Mouse (Mus musculus) layer of hippocampus, adult 11-12 months (tissue): ENCODE measurements around the gene Mndal.
A peak's percentile ranks its signal among the peaks of the same experiment; 100 is the strongest.
"Not testable (repeated sequence)": the region's sequence is repeated elsewhere in the genome, so short reads cannot be mapped to it uniquely, and the experiment has no call there.

ENCODE experiments used
- DNase-seq: peaks from one replicate; pipeline ENCODE4 v3.0.0; 2022; ENCODE audit warnings: low spot score

Mndal gene

GRCm38 (mm10) chr1:173941924-173942779, at the start of gene Mndal, which contains the start of gene Ifi203:
Gene Mndal, minus strand, starts transcription at chr1:173942491.
Gene Ifi203, minus strand, starts transcription at chr1:173942672.
- not testable (repeated sequence) for DNase-seq

GRCm38 (mm10) chr1:173982694-173983305, 40.5 kb upstream of the Mndal start, which contains the start of gene Ifi202b:
Gene Ifi202b, minus strand, starts transcription at chr1:173982744.
- DNase-seq = not testable (repeated sequence)

GRCm38 (mm10) chr1:173981038-173981437, 38.7 kb upstream of the Mndal start:
- not testable (repeated sequence) for DNase-seq

DNA sequence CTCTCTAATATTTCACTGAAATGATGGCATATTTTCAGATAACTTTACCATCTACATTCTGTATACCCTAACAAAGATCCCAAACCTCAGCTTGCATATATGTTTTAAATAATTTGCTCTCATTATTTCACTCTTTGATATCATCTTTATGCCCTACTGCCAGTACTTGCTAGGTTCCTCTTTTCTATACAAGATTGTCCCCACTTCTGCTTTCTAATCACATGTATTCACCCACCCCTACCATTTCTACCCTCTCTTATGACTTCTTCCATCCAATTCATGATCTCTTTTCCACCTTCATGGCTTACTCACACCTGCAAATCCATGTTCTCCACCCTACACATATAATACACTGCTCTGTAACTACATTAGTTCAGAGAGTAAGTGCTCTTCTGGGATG, 35.3 kb upstream of the Mndal start:
- DNase-seq = no peak

- DNase-seq = no peak
Observed at GRCm38 (mm10) chr1:173973111-173973510, 30.8 kb upstream of the Mndal start.

- not testable (repeated sequence) for DNase-seq
Observed at GRCm38 (mm10) chr1:173961491-173961890, 19.2 kb upstream of the Mndal start.

DNA sequence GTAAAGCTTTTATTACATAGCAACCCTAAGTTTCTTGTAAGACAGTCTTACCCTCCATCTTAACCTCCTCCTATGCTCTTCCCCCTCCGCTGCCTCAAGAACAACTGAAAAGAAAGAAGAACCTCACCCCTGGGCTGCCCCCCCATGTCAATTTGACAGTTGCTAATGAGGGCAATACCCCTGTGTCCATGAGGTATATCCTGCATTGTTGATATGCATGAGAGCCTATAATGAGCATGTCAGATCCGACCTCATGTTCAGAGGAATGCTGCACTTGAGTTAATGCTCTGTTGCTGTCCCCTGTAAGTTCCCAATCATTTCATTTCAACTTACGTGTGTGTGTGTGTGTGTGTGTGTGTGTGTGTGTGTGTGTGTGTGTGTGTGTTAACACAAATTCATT, 17.7 kb upstream of the Mndal start:
- not testable (repeated sequence) for DNase-seq

DNA sequence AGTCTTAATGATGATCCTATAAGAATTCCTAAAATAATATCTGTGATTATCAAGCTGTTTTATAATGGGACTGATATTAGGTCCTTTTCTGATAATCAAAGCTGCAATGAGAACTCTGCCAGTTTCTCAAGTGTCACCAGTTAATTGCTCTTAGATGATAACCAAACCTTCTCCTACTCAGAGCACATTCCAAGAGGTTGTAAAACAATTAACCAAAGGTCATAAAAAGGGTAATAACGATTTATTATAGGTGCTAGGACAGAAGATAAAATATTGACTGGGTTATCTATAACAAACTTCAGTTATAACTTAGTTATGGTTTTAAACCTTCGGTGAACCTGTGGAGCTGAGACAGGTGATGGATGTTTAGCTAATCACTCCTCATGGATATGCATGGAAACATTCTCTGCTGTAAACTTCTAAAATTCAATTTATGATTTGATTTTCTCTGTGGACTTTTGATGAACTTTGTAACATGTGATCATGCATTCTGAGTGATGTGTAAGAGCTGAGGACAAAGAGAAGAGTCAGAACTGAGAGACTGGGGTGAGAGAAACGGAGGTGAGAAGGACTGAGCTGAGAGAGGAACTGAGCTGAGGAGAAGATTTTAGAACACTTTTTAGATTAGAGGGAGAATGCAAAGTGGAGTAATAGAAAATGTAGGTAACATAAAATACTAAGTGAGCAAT, 13.7 kb upstream of the Mndal start:
- DNase-seq = not testable (repeated sequence)

GRCm38 (mm10) chr1:173955071-173955796, 12.9 kb upstream of the Mndal start:
- DNase-seq = no peak

DNA sequence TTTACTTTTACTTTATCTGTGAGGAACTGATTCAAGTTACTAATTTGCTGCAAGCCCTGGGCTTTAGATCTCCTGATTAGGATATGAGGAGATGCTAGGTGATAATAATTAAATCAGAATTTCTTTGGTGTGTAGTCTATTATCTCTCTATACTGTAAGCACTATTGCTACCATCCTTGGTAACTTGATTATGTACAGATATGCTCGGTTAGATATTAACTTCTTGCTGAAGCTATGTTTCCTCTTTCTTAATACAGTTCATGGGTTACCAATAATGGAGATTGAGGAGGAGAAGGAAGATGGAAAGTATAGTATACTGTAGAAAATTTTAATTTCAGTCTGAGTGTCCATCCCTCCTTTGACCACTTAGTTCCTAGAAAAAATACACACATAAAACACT, 11.3 kb upstream of the Mndal start:
- no peak for DNase-seq

GRCm38 (mm10) chr1:173949044-173949443, 6.8 kb upstream of the Mndal start:
- not testable (repeated sequence) for DNase-seq

- DNase-seq = peak; percentile 41
Observed at GRCm38 (mm10) chr1:173942780-173943066, 432 bp upstream of the Mndal start.

DNA sequence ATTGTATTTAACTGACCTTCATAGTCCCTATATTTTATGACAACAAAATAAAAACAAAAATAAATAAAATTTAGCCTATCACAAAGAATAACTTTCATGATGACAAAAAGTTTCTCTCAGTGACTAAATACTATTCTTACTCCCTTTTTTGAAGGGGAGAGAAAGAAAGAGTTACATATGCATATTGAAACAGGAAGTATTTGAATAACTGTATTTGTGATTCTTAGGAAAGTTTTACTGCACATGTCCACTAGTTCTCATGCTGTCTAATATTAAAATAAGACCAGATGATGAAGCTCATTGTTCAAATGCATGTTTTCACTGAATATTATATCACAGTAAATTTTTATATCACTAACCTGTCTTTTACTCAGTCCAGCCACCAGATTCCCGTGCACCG, 769 bp downstream of the Mndal start:
- not testable (repeated sequence) for DNase-seq

- not testable (repeated sequence) for DNase-seq
Observed at GRCm38 (mm10) chr1:173919279-173919678, 23.0 kb downstream of the Mndal start.

- no peak for DNase-seq
Observed at GRCm38 (mm10) chr1:173914559-173914958, 27.7 kb downstream of the Mndal start.

DNA sequence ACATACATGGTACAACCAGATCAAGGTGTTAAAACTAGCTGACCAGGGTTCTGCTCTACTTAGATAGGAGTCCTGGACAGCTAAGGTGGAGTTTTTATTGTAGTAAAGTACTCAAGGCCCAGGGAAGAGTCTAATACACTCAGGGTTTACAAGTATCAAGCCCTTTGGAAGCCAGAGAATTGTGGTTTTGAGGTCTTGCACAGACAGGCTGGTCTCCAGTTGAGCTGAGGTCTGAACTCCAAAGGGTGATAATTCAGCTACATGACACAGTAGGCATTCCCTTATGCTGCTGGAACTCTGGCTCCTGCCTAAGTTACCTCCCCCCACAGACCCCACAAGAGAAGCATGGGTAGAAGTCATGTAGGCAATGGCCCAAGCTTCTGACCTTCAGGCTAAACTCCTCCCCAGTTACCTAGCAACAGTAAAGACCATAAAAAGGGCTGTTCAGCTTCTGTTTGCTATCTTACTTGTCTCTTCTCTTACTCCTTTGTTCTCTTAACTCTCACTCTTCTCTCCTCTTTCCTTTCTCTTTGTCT, 29.0 kb downstream of the Mndal start:
- DNase-seq = not testable (repeated sequence)

GRCm38 (mm10) chr1:173912548-173913255, 29.6 kb downstream of the Mndal start, which contains the start of gene Ifi211:
Gene Ifi211, minus strand, starts transcription at chr1:173913046.
- DNase-seq = not testable (repeated sequence)

DNA sequence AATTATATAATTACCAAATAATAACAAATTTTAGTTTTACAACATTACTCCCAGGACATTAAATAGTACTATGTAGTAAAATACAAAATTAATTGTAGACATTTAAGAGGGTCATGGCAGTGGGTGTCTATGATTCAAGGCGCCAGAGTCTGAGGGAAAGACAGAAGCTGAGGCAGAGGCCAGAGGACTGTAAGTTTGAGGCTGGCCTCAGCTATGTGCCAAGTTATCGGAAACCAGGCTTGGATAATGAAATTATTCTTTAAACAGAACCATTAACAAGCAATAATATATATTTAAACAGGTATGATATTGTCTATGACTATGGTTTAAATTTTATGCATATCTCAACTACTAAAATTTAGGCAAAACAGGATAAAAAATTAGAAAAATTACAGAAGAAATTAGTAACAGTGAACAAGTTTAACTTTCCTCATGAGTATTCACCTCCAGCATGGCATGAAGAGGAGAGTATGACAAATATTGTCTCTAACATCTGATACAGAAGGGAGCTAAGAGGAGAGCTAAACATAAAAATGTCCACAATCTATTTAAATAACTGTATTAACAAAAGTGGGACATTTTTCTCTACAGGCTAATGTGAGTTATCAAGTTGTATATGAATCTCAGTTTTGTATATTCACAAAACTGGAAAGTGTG, 30.4 kb downstream of the Mndal start:
- no peak for DNase-seq

DNA sequence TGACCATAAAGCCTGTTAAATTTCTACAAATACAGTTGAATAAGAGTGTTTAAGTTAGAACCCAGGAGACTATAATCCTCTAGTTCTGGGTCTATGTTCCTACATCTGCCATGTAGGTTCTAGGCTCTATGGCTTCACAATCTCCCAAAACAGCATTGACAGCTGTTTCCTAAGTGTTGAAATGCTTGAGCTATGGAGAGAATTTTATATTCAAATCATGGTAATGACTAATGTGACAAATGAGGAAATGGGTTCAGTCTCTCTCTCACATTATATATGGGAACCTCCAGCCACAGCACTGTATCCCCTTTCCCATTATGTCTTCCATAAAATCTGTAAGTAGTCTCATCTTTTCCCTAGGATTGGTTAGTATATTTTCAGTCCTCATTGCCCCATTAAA, 33.9 kb downstream of the Mndal start:
- not testable (repeated sequence) for DNase-seq

DNA sequence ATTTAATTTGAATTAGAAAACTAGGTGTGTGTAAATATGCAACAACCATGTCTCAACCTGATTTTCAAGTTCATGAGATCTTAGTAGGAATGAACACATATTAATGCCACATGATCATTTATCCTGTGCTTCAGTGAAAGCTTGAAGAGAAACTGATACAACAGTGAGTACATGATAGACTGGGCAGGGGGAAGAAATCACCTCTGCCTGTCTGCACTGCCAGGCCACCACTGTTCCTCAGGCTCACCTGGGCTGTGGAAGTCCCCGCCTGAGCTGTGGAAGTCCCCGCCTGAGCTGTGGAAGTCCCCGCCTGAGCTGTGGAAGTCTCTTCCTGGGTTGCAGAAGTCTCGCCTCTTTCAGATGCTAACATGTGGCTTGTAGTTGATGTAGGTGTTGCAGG, 36.4 kb downstream of the Mndal start:
- not testable (repeated sequence) for DNase-seq
